Mouse (Mus musculus): Measurements from ENCODE around the gene Pgpep1l. TPM values are rescaled to one million over a fixed set of nuclear protein-coding genes. Genes with fewer than 3 reads are reported as not detected.
A peak's percentile ranks its signal among the peaks of the same experiment; 100 is the strongest.

Gene Pgpep1l
- polyA plus RNA-seq, 1 experiment from 2014 or later: not detected

DNA sequence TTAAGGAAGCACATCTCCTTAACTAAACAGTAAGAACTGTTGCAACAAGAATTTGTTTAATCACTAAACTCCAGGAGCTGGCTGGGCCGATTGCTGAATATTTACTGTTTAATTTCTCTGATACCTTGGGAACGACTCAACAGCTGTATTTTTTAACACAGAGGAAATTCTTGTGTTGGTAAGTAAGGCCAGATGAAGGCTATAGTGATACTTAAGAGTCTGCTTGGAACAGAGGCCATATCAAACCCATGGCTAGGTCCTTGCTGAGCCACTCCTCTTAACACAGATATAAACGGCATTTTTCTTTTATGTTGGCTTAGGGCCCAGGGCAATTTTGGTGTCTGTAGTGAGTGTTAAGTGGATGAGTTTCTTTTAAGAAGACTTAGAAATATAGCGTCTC, 6.5 kb upstream of the Pgpep1l start:
- Histone ChIP-seq H3K9me3 (ENCODE audit: control insufficient read depth, low read length) (no peaks in the 10 kb centered on the region), H3K9ac (replicated peaks; ENCODE audit: low read depth, low read length) (no peak overlapping the region), H3K27ac (ENCODE audit: low read length) (no peak overlapping the region), H3K36me3 (ENCODE audit: control insufficient read depth, insufficient read depth) (no peaks in the 10 kb centered on the region), H3K4me3 (replicated peaks; ENCODE audit: low read length) (no peak overlapping the region), H3K4me1 (replicated peaks; ENCODE audit: control insufficient read depth, insufficient read depth, low read length) (peaks cover 3% of the 10 kb centered on the region), H3K27me3 (replicated peaks; ENCODE audit: control insufficient read depth, insufficient read depth, low read length) (0 out of 2 replicates have a peak, but pooled peaks cover 3% of the 10 kb centered on the region), H3K4me2 (ENCODE audit: low read length) (no peak overlapping the region)
- ATAC-seq: no peak
- 64% methylated on average over 4 of the region's 4 CpGs for WGBS

DNA sequence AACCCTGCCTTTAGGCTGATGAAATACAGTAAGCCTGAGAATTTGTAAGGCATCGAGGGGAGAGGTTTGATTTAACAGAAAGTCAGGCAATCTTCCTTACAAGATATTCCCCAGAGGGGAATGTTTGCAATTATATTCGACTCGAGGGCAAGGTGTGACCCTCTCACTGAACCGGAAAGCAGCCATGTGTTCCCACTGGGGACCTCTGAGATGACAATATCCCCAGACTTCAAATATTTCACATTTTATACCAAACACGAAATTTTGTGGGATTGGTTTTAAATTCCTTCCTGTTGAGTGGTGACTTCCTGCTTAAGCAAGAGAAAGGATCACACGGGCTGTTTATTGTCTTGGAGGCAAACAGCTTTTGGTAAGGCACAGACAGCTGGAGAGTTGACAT, 2.7 kb upstream of the Pgpep1l start:
- Histone ChIP-seq H3K4me2 (ENCODE audit: low read length) (no peak overlapping the region), H3K36me3 (ENCODE audit: control insufficient read depth, insufficient read depth) (no peaks in the 10 kb centered on the region), H3K9ac (replicated peaks; ENCODE audit: low read depth, low read length) (no peak overlapping the region), H3K9me3 (ENCODE audit: control insufficient read depth, low read length) (no peaks in the 10 kb centered on the region), H3K4me1 (replicated peaks; ENCODE audit: control insufficient read depth, insufficient read depth, low read length) (peaks cover 14% of the 10 kb centered on the region), H3K4me3 (replicated peaks; ENCODE audit: low read length) (no peak overlapping the region), H3K27ac (ENCODE audit: low read length) (no peak overlapping the region), H3K27me3 (replicated peaks; ENCODE audit: control insufficient read depth, insufficient read depth, low read length) (no peaks in the 10 kb centered on the region)
- ATAC-seq: no peak
- 37% methylated on average over 6 of the region's 6 CpGs for WGBS

DNA sequence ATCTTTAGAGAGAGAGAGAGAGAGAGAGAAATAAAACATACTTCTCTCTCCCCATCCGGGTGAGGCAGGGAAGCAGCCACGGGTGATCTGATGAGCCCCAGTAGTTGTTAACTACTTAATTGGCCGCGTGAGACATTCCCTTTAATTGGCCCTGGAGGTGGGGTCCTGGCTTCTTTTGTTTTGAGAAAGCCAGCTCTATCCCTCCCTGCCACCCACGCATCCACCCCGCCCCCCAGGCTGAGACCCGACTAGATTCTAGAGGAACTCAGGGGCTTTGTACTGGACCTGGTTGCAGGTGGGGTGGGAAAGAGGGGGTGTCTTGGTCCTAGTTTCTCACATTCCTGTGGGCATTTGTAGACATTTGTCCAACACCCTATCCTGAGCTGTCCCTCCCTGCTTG, 1.4 kb upstream of the Pgpep1l start:
- Histone ChIP-seq H3K4me2 (ENCODE audit: low read length) (no peak overlapping the region), H3K4me1 (replicated peaks; ENCODE audit: control insufficient read depth, insufficient read depth, low read length) (peaks cover 14% of the 10 kb centered on the region), H3K27ac (ENCODE audit: low read length) (no peak overlapping the region), H3K36me3 (ENCODE audit: control insufficient read depth, insufficient read depth) (no peaks in the 10 kb centered on the region), H3K9me3 (ENCODE audit: control insufficient read depth, low read length) (no peaks in the 10 kb centered on the region), H3K9ac (replicated peaks; ENCODE audit: low read depth, low read length) (no peak overlapping the region), H3K27me3 (replicated peaks; ENCODE audit: control insufficient read depth, insufficient read depth, low read length) (no peaks in the 10 kb centered on the region), H3K4me3 (replicated peaks; ENCODE audit: low read length) (no peak overlapping the region)
- ATAC-seq: no peak
- WGBS: 13% methylated on average over 7 of the region's 7 CpGs

DNA sequence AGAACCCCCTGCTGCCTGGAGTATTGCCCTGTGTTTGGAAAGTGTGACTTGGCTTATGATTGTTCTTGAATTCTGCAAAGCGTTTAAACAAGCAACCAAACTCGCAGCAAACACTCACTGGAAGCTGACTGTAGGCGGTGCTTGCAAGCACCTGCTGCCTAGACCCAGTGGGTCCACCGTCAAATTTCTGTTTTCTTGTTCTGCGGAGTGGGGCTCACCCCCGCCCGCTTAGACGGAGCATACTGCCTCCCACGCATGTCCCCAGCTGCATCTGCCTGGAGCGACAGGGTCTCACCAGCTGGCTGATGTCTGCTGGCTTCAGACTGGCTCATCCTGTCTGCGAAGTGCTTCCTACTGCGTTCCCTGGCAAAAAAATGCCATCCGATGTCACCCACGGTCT, 498 bp upstream of the Pgpep1l start:
- H3K27ac ChIP-seq (ENCODE audit: low read length): no peak overlapping the region
- H3K4me1 ChIP-seq (replicated peaks; ENCODE audit: control insufficient read depth, insufficient read depth, low read length): peaks cover 14% of the 10 kb centered on the region
- H3K4me3 ChIP-seq (replicated peaks; ENCODE audit: low read length): peak overlapping the region; percentile 25
- H3K9ac ChIP-seq (replicated peaks; ENCODE audit: low read depth, low read length): no peak overlapping the region
- H3K27me3 ChIP-seq (replicated peaks; ENCODE audit: control insufficient read depth, insufficient read depth, low read length): no peaks in the 10 kb centered on the region
- 11% methylated on average over 14 of the region's 14 CpGs for WGBS
- H3K4me2 ChIP-seq (ENCODE audit: low read length): peak overlapping the region; percentile 59
- H3K36me3 ChIP-seq (ENCODE audit: control insufficient read depth, insufficient read depth): no peaks in the 10 kb centered on the region
- H3K9me3 ChIP-seq (ENCODE audit: control insufficient read depth, low read length): no peaks in the 10 kb centered on the region
- ATAC-seq: peak; percentile 80

DNA sequence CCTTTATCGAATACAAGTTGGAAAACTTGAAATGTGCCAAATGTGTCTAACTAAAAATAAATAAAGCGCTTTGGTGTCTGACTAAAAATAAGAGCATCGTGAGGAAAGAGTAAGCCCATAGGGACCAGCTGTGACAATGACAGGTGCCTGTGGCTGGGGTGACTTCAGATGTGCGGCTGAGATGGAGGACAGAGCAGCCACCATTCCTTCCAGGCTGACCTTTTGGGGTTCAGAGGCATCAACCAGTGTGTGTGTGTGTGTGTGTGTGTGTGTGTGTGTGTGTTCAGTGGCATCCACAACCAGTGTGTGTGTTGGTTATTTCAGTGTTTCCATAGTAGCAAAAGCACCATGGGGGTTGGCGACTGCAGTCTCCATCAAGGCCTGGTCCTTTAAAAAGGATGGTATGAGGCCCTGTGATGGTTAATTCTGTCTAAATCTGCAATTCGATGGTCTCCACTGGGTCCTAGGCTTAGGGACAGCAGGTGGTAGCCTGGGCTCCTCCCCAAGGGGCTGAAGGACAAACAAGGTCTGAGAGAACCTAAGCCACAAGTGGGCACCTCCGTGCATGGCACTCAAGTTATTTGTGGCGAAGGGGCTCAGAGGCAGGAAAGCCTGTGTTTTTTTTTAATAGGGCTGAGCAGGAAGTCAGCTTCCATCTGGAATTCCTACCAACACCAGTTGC, 546 bp downstream of the Pgpep1l start:
- 52% methylated on average over 8 of the region's 8 CpGs for WGBS
- Histone ChIP-seq H3K36me3 (ENCODE audit: control insufficient read depth, insufficient read depth) (no peaks in the 10 kb centered on the region), H3K9ac (replicated peaks; ENCODE audit: low read depth, low read length) (no peak overlapping the region), H3K27ac (ENCODE audit: low read length) (no peak overlapping the region), H3K27me3 (replicated peaks; ENCODE audit: control insufficient read depth, insufficient read depth, low read length) (no peaks in the 10 kb centered on the region), H3K4me3 (replicated peaks; ENCODE audit: low read length) (peak overlapping the region; percentile 25), H3K4me1 (replicated peaks; ENCODE audit: control insufficient read depth, insufficient read depth, low read length) (peaks cover 15% of the 10 kb centered on the region), H3K4me2 (ENCODE audit: low read length) (peak overlapping the region; percentile 59), H3K9me3 (ENCODE audit: control insufficient read depth, low read length) (no peaks in the 10 kb centered on the region)
- ATAC-seq: no peak

DNA sequence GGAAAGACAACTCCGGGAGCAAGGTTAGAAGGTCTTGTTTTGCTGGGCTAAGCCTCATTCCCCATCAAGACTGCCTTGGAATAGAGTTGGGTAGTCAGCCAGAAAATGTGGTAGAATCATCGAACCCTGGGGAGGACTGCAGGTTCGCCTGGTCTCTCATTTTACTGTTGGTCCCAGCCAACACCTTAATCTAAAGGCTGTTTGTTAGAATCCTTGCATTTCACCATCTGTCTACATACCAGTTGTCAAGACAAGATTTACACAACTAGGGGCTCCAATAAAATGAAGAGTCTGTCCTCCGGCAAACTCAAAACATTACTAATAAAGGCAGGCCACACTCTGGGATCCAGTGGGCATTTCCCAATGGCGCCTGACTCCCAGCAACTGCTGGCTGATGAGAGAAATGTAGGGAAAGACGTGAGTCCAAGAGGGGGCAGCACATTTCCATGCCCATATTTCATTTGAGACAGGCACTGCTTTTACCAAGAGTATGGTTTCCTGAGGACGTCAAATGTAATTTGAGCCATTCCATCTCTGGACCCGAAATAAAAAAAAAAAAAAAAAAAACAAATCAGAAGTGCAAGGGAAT, 1.3 kb downstream of the Pgpep1l start:
- Histone ChIP-seq H3K27me3 (replicated peaks; ENCODE audit: control insufficient read depth, insufficient read depth, low read length) (no peaks in the 10 kb centered on the region), H3K4me2 (ENCODE audit: low read length) (no peak overlapping the region), H3K36me3 (ENCODE audit: control insufficient read depth, insufficient read depth) (no peaks in the 10 kb centered on the region), H3K4me3 (replicated peaks; ENCODE audit: low read length) (no peak overlapping the region), H3K9me3 (ENCODE audit: control insufficient read depth, low read length) (no peaks in the 10 kb centered on the region), H3K27ac (ENCODE audit: low read length) (no peak overlapping the region), H3K4me1 (replicated peaks; ENCODE audit: control insufficient read depth, insufficient read depth, low read length) (peaks cover 18% of the 10 kb centered on the region), H3K9ac (replicated peaks; ENCODE audit: low read depth, low read length) (no peak overlapping the region)
- 67% methylated on average over 8 of the region's 8 CpGs for WGBS
- no peak for ATAC-seq

DNA sequence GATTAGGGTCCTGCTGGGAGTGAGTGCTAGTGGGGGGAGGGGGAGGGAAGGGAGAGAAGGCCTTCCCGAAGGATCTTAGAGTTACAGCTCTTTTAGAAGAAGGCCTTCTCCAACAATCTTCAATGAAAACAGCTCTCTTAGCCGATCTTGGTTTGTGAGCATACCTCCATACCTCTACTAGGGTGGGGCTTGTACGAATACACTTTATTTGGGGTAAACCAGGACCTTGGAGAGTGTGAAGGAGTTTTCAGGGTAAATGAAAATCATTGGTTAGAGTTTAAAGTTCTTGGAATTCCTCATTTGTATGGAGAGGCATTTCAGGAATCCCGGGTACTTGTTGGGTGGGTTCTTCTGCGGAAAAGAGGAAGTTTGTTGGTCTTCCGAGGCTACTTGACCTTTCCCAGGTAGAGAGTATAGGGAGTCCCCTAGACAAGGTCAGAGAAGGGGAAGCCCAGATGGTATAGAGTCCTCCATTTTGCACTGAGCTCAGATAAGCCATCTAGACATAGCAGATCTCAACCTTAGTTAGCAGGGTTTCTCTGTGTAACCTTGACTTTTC, 4.4 kb downstream of the Pgpep1l start:
- Histone ChIP-seq H3K4me2 (ENCODE audit: low read length) (no peak overlapping the region), H3K9ac (replicated peaks; ENCODE audit: low read depth, low read length) (no peak overlapping the region), H3K4me3 (replicated peaks; ENCODE audit: low read length) (no peak overlapping the region), H3K36me3 (ENCODE audit: control insufficient read depth, insufficient read depth) (no peaks in the 10 kb centered on the region), H3K27ac (ENCODE audit: low read length) (no peak overlapping the region), H3K4me1 (replicated peaks; ENCODE audit: control insufficient read depth, insufficient read depth, low read length) (peaks cover 14% of the 10 kb centered on the region), H3K9me3 (ENCODE audit: control insufficient read depth, low read length) (no peaks in the 10 kb centered on the region), H3K27me3 (replicated peaks; ENCODE audit: control insufficient read depth, insufficient read depth, low read length) (no peaks in the 10 kb centered on the region)
- ATAC-seq: no peak
- WGBS: 83% methylated on average over 6 of the region's 6 CpGs

DNA sequence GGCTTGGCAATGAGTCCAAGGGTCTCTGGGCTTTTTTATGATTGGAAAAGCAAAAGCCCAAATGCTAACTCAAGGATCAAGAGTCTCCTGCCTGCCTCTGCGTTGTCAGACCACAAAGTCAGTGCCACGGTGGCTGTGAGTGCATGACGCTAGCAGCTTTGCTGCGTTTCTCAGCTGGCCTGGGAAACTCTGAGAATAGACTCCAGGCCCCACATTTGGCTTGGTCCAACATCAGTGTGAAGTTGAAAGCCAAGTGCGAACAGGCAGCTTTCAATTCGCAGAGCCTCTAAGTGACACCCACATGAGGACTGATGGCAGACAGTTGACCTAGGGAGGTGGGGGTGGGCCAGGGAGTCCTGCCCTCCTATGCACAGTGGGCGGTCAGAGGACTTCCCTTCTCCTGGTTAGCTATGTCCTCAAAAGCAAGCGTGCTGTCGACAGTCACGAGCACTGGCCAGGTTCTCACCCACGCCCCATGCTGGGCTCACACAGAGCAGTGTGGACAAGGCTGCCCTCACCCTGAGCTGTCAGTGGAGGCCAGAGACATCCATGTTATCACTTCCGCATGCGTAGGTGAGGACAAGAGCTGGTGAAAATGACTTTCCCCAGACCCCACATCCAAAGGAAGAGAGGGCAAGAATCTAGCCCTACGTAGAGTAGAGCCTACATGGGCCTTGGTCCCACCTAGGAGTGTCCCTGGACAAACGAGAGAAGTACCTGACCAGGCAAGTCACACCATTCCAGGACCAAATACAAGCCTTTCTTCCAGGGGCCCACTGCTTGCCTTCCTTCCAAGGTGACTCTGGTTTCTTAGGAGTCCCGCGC, 5.5 kb downstream of the Pgpep1l start:
- H3K9me3 ChIP-seq (ENCODE audit: control insufficient read depth, low read length): no peaks in the 10 kb centered on the region
- H3K4me2 ChIP-seq (ENCODE audit: low read length): no peak overlapping the region
- no peak overlapping the region for H3K27ac ChIP-seq (ENCODE audit: low read length)
- H3K27me3 ChIP-seq (replicated peaks; ENCODE audit: control insufficient read depth, insufficient read depth, low read length): no peaks in the 10 kb centered on the region
- H3K9ac ChIP-seq (replicated peaks; ENCODE audit: low read depth, low read length): no peak overlapping the region
- no peak overlapping the region for H3K4me3 ChIP-seq (replicated peaks; ENCODE audit: low read length)
- H3K4me1 ChIP-seq (replicated peaks; ENCODE audit: control insufficient read depth, insufficient read depth, low read length): 0 out of 2 replicates have a peak, but pooled peaks cover 5% of the 10 kb centered on the region
- WGBS: 84% methylated on average over 17 of the region's 17 CpGs
- no peak for ATAC-seq
- H3K36me3 ChIP-seq (ENCODE audit: control insufficient read depth, insufficient read depth): no peaks in the 10 kb centered on the region

DNA sequence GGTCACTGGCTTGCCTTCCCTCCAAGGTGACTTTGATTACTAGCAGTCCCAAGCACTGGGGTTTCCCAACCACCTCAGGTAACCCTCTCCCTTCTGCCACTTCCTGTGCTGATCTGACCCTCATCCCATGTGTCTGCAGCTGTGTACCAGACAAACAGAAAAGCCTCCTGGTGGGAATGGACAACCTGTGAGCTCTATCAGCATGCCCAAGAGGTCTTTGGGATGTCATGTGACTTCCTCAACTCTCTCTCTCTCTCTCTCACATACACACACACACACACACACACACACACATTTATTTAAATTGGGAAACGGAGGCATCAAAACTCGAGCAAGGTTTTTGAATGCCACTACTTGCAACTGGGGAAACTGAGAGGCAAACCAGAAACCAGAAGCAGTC, 6.3 kb downstream of the Pgpep1l start:
- Histone ChIP-seq H3K9me3 (ENCODE audit: control insufficient read depth, low read length) (no peaks in the 10 kb centered on the region), H3K27ac (ENCODE audit: low read length) (no peak overlapping the region), H3K9ac (replicated peaks; ENCODE audit: low read depth, low read length) (no peak overlapping the region), H3K27me3 (replicated peaks; ENCODE audit: control insufficient read depth, insufficient read depth, low read length) (no peaks in the 10 kb centered on the region), H3K4me1 (replicated peaks; ENCODE audit: control insufficient read depth, insufficient read depth, low read length) (0 out of 2 replicates have a peak, but pooled peaks cover 5% of the 10 kb centered on the region), H3K36me3 (ENCODE audit: control insufficient read depth, insufficient read depth) (no peaks in the 10 kb centered on the region), H3K4me2 (ENCODE audit: low read length) (no peak overlapping the region), H3K4me3 (replicated peaks; ENCODE audit: low read length) (no peak overlapping the region)
- 41% methylated on average over 2 of the region's 2 CpGs for WGBS
- no peak for ATAC-seq
